Mouse (Mus musculus): ENCODE data around the gene Pik3ip1. TPM values are rescaled to one million over a fixed set of nuclear protein-coding genes. Genes with fewer than 3 reads are reported as not detected.

The Pik3ip1 gene
- 11.4 and 15.7 TPM in 2 replicates for polyA plus RNA-seq (2012; rRNA removed)

GRCm38 (mm10) chr11:3329891-3330451 is at the start of gene Pik3ip1:
TSS of gene Pik3ip1 (plus strand) at chr11:3330401.

GRCm38 (mm10) chr11:3288521-3289301 is 41.5 kb upstream of the Pik3ip1 start, which contains the start of gene Patz1:
TSS of gene Patz1 (plus strand) at chr11:3288874.

Other genes starting within 250 kb of the Pik3ip1 start
- gene Sfi1, start 136.9 kb upstream of the Pik3ip1 start, polyA plus RNA-seq (2012; rRNA removed): 20.4 and 20.6 TPM in 2 replicates
- 26.9 and 38.4 TPM in 2 replicates for gene Eif4enif1, start 128.0 kb upstream of the Pik3ip1 start, polyA plus RNA-seq (2012; rRNA removed)
- 11.5 and 12.4 TPM in 2 replicates for gene Drg1, start 64.0 kb upstream of the Pik3ip1 start, polyA plus RNA-seq (2012; rRNA removed)
- 16.0 and 18.8 TPM in 2 replicates for gene Patz1, start 41.5 kb upstream of the Pik3ip1 start, polyA plus RNA-seq (2012; rRNA removed)
- 185 and 197 TPM in 2 replicates for gene Limk2, start 78.8 kb downstream of the Pik3ip1 start, polyA plus RNA-seq (2012; rRNA removed)
- gene Rnf185, start 122.0 kb downstream of the Pik3ip1 start, polyA plus RNA-seq (2012; rRNA removed): 21.5 and 28.0 TPM in 2 replicates
- 6.8 and 8.9 TPM in 2 replicates for gene Pla2g3, start 157.9 kb downstream of the Pik3ip1 start, polyA plus RNA-seq (2012; rRNA removed)
- gene Inpp5j, start 174.4 kb downstream of the Pik3ip1 start, polyA plus RNA-seq (2012; rRNA removed): 108 and 115 TPM in 2 replicates
- gene Selenom, start 184.3 kb downstream of the Pik3ip1 start, polyA plus RNA-seq (2012; rRNA removed): 521 and 619 TPM in 2 replicates
- 119 and 143 TPM in 2 replicates for gene Smtn, start 210.2 kb downstream of the Pik3ip1 start, polyA plus RNA-seq (2012; rRNA removed)

All from colon, adult 2 months (tissue).